Mouse (Mus musculus) brain, embryonic 14.5 days (tissue): Measurements from ENCODE around the gene Pde10a.

Experiments used
- CTCF ChIP-seq: fragments of 200-500 bp; IDR thresholded peaks from 2 replicates; pipeline ENCODE4 v1.5.1; 2012; ENCODE audit warnings: inconsistent platforms, mild to moderate bottlenecking, moderate library complexity, borderline replicate concordance; ENCODE audit not compliant: insufficient read depth, insufficient read length; ENCODE audit errors: extremely low read depth
- POLR2A ChIP-seq: fragments of 200-500 bp; IDR thresholded peaks from 2 replicates; pipeline ENCODE4 v1.6.1; 2012; ENCODE audit warnings: mild to moderate bottlenecking, inconsistent platforms, borderline replicate concordance; ENCODE audit not compliant: poor library complexity, insufficient read depth, insufficient read length, severe bottlenecking; ENCODE audit errors: extremely low read depth

DNA sequence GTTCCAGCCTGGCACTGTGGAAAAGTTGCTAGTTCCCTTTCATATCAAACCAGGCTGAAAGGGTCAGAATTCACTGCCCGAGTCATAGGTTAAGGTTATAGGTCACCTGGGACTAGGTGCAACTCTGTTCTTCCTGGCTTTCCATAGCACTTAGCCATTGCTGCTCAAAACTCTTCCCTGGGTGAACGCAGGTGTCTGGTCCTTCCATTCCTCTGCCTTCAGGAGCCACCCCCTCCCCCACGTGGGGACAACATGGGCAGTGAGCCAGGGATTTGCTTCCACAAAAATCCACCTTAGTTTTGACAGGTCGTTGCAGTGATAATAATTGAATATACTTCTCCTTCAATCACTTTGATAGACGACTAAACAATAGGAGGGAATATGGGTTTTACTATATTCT, 462.2 kb downstream of the Pde10a start:
- TF ChIP-seq CTCF (no peak), POLR2A (no peak)
